Mouse (Mus musculus) spleen, adult 2 months (tissue): Measurements from ENCODE around the gene Wfdc5.

ENCODE experiments used
- CTCF ChIP-seq: fragments of 200-500 bp; IDR thresholded peaks from 2 replicates; pipeline ENCODE4 v1.5.1; 2011; ENCODE audit warnings: mild to moderate bottlenecking, inconsistent platforms; ENCODE audit not compliant: insufficient read depth, insufficient read length, insufficient replicate concordance; ENCODE audit errors: extremely low read depth
- POLR2A ChIP-seq: fragments of 200-500 bp; IDR thresholded peaks from 2 replicates; pipeline ENCODE4 v1.6.1; 2011; ENCODE audit warnings: low read depth, low read length, inconsistent platforms

DNA sequence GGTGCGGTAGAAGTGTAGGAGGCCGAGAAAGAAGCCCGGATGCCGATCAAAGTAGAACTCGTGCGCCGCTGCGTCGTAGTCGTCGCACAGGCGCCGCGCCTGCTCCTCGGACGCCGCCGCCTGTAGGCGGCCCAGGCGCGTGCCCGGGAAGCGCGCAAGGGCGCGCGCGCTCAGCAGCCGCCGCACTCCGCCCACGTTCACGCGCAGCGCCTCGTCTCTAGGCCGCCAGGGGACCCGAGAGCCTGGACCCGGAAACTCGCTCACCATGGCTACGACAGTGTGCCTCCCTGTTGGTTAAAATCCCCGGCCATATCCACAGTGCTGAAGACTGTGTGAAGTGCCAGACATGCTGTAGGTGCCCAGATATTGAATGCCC, 14.0 kb downstream of the Wfdc5 start:
- TF ChIP-seq CTCF (no peak), POLR2A (no peak)
